Mouse (Mus musculus) spleen, postnatal 10 days (tissue): ENCODE data around the gene Npepps.
A peak's percentile ranks its signal among the peaks of the same experiment; 100 is the strongest.
"Not testable (repeated sequence)": the region's sequence is repeated elsewhere in the genome, so short reads cannot be mapped to it uniquely, and the experiment has no call there.

ENCODE experiments used
- DNase-seq, 2 experiments: peaks; one replicate each; pipeline ENCODE4 v3.0.0; 2021 to 2022; ENCODE audit warnings: low spot score in 2 of 2

Gene Npepps

GRCm38 (mm10) chr11:97237976-97238375 lies 42.5 kb downstream of the Npepps start:
- no peak for DNase-seq

- no peak for DNase-seq
Measured at GRCm38 (mm10) chr11:97232436-97232835, 48.0 kb downstream of the Npepps start.

DNA sequence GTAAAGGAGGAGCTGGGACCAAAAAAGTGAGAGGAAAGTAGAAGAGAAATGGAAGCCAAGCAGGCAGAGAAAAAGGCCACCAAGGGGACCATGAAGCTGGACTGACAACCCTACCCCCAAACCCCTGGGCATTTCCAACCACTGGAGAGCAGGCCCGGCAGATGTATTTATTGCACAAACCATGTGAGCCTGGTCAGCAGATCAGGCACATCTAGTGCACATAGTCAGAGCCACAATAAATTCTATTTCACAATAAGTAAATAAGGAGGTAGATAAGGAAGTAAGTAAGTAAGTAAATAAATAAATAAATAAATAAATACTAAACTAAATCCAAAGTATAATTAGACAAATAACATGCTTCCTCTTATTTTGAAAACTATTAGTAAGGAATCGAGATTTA lies 51.0 kb downstream of the Npepps start:
- no peak for DNase-seq

DNA sequence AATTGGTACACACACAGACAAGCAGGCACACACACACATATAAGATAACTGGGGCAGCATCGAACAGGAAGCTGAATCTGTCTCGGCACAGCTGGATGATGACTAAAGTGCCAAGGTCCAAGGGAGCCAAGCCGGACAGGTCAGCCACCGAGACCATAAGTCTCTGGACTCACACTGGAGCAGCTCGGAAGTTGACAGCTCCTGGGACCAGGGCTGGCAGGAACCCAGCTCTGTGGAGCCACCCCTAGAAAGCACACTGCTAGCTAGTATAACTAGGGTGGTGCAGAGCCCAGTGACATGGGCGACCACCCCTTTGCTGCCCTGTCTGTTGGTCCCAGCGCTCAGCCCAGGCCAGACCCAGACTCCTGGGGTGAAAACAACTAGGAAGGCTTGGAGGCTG lies 51.5 kb downstream of the Npepps start:
- no peak for DNase-seq

- DNase-seq = no peak
Measured at GRCm38 (mm10) chr11:97226131-97226530, 54.3 kb downstream of the Npepps start.

- DNase-seq = no peak
Measured at GRCm38 (mm10) chr11:97223485-97223884, 57.0 kb downstream of the Npepps start.

GRCm38 (mm10) chr11:97221611-97222010 lies 58.8 kb downstream of the Npepps start:
- DNase-seq = no peak

- no peak for DNase-seq
Measured at GRCm38 (mm10) chr11:97220211-97220610, 60.2 kb downstream of the Npepps start.

DNA sequence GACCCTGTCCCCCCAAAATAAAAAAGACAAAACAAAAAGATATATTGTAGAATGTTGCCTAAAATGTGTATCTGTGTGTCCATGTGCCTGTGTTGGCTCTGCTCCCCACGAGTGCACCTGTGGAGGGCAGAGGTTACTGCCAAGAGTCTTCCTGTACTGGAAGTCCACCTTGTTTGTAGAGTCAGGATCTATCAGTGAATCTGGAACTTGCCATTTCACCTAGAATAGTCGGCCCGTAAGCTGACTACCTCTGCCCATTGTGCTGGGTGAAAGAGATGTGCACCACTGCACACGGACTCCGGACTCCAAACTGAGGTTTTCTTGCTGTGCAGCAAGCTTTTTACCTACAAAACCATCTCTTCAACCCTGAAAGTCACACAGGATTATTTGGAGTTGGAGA lies 66.0 kb downstream of the Npepps start:
- no peak for DNase-seq

GRCm38 (mm10) chr11:97210728-97211400 lies 69.6 kb downstream of the Npepps start:
- no peak for DNase-seq

GRCm38 (mm10) chr11:97207011-97207422 lies 73.4 kb downstream of the Npepps start:
- no peak for DNase-seq

GRCm38 (mm10) chr11:97199519-97199918 lies 80.9 kb downstream of the Npepps start:
- no peak for DNase-seq

DNA sequence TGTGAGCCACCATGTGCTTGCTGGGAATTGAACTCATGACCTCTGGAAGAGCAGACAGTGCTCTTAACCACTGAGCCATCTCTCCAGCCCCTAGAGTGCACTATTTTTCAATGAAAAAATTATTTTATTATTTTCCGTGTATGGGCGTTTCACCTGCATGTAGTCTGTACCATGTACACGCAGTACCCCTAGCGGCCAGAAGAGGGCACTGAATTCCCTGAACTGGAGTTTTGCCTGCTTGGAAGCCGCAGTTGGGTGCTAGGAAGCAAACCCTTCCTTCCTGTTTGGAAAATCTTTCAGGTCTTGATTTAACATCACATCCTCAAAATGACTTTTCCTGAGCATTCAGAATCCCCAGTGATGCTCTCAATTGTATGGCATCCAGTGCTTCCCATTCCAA lies 81.8 kb downstream of the Npepps start:
- DNase-seq = peak; percentile 66 to 81

GRCm38 (mm10) chr11:97197021-97197420 lies 83.4 kb downstream of the Npepps start:
- no peak for DNase-seq

DNA sequence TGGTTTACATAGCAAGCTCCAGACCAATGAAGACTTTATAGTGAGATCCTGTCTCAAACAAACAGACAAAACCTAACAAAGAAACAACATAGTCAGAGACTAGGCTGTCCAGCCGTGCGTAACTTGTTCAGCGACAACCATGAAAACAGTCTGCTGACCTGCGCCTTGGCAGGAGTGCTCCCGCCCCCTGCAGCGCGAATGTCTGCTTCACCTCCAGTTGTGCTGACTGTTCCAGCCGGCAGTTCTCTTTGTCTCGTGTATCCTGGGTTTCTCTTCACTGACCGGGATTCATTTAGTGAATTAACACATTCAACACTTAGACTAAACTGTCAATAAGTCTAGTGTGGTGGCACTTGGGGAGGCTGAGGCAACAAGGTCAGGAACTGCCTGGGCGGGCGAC lies 83.9 kb downstream of the Npepps start:
- no peak for DNase-seq

DNA sequence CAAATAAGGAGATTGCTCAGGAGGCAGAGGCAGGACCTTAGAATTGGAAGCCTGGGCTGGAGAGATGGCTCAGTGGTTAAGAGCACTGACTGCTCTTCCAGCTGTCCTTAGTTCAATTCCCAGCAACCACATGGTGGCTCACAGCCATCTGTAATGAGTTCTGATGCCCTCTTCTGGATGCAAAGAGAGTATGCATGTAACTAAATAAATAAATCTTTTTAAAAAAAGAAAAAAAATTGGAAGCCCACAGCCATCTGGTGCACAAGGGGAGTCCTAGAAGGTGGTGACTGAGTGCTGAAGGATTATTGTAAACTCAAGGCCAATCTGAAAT lies 87.9 kb downstream of the Npepps start:
- DNase-seq = no peak

DNA sequence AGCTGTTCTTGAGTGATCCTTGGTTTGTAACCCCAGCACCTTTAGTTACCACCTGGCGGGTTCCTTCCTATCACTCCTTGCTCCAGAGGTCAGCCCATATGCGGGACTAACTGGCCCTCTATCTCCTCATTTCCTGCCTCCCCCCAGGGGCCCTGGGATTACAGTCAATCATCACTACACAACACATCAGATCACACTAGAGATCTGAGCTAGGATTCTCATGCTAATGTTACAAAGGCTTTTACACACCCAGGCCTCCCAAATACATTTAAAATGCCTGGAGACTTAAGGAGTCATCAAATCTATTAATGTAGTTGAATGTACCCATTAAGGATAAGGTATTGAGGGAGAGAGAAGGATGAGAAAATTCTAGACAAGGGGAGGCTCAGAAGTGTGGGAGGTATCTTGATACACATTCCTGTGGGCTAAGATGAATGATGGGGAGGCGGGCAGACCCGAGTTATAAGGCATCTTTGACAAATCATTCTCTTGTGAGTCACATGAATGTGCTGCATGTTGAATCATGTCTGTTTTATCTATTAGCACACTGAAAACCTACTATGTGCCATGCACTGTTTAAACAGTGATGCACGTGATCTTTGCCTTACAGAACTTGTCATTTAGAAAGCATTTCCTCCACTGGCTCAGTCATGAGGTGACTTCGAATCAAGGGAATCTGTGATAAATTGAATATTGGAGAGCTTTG lies 88.4 kb downstream of the Npepps start:
- no peak for DNase-seq

DNA sequence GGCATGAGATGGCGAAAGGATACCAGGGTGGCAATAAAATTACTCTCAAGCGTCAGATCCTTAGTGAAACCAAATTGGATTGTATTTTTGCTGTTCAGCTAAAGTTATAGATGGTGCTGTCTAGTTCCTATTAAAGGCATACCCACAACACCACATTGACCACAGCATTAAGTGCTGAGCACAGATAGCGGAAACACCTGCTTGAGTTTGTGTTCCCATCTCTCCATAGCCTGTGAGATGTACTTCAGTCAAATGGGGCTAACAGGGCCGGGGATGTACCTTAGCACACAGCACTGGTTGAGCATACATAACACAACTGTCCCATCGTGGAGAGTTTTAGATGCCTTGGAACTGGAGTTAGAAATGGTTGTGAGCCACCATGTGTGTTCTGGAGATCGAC lies 89.4 kb downstream of the Npepps start:
- no peak for DNase-seq

DNA sequence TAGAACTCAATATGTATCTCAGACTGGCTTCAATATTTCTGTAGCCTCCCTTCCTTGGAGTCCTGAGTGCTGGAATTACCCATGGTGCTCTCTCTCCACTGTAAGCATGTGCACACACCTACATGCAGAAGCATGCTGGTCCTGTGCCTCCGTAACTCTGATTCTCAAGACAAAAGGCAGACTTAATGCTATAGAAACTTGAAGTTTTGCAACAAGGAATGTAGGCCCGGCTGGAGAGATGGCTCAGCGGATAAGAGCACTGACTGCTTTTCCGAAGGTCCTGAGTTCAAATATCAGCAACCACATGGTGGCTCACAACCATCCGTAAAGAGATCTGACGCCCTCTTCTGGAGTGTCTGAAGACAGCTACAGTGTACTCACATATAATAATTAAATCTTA lies 90.8 kb downstream of the Npepps start:
- DNase-seq = not testable (repeated sequence)

DNA sequence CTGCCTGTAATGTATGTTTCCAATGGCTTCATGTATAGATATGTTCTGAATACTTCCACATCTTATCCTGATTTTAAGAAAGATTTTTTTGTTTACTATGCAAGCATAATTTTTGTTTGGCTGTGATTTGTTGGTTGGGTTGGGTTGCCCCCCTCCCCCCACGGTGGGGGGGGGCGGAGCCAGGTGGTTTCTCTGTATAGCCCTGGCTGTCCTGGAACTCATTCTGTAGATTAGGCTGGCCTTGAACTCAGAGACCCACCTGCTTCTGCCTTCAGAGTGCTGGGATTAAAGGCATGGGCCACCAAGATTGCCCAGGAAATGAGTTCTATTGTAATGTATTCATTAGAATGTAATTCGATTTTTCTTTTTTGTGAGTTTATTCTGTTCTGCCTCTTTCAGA lies 91.2 kb downstream of the Npepps start:
- DNase-seq = no peak

DNA sequence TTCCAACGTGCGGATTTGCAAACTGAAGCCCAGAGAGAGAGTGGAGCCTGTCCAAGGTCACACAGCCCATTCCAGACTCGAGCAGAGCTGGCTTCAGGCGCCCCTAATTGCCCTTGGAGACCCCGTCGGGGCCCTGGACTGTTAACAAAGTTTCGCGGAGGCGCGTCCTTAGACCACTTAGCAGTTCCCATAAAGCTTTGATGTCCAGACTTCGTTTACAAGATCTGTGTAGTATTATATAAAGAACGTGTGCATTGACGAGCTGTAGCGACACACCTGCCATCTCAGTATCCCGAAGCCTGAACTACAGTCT lies 91.8 kb downstream of the Npepps start:
- no peak for DNase-seq

DNA sequence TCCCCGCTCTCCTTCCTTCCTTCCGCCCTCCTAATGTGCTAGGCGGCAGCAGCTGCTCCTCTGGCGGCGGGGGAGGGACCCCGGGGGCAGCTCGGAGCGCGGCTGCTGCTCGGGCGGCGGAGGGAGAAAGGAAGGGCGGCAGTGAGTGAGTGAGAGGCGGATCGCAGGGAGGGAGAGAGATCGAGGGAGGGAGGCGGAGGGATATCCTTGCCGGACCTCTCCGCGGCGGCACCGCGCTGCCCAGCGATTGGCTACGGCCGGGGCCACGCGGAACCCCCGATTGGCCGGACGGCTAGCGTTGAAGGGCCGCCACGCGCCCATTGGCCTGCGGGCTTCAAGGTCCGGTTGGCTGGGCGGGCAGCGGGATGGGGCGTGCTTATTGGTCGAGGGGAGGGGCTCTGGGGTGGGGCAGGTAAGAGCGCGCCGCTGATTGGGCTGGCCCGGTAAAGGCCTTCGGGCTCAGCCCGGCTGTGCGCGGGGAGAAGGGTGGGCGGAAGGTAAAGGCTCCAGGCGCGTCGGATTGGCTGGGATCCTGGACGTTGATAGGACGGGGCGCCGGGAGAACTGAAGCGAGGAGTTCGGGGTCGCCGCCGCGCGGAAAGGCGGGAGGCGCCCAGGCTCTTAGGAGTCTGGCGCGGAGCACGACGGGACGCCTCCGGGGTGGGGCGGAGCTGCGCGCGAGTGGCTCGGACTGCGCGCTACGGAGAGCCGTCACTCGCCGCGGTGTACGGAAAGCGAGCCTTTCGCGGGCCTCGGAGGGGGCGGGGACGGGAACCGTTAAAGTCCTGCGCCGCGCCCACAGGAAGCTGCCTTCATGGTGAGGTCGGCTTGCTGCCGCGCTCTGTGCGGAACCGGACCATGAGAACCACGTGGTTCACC lies 92.4 kb downstream of the Npepps start, which contains the start of gene Kpnb1:
Gene Kpnb1 (minus strand): TSS at position 118 of the 879 bp plus-strand sequence.
- peak; percentile 93 to 98 for DNase-seq
